Mouse (Mus musculus): ENCODE data around the gene Rcan2. TPM values are rescaled to one million over a fixed set of nuclear protein-coding genes. Genes with fewer than 3 reads are reported as not detected.

Rcan2 gene
- polyA plus RNA-seq, 1 experiment from 2014 or later, result 63.1 TPM

- Histone ChIP-seq H3K4me3 (ENCODE audit: low read length) (no peak overlapping the region), H3K4me2 (ENCODE audit: low read depth, low read length) (no peak overlapping the region), H3K9me3 (replicated peaks; ENCODE audit: control insufficient read depth, low read length) (no peaks in the 10 kb centered on the region), H3K9ac (ENCODE audit: low read length) (no peak overlapping the region), H3K27me3 (ENCODE audit: control insufficient read depth, insufficient read depth, low read length) (no peaks in the 10 kb centered on the region), H3K4me1 (ENCODE audit: control insufficient read depth, insufficient read depth, low read length) (peaks cover 4% of the 10 kb centered on the region; the same call in 1 of the 2 replicates), H3K36me3 (ENCODE audit: control insufficient read depth, insufficient read depth) (no peaks in the 10 kb centered on the region), H3K27ac (ENCODE audit: low read length) (no peak overlapping the region)
- WGBS, result 77% methylated on average over 10 of the region's 10 CpGs
- ATAC-seq (replicated peaks; ENCODE audit: extremely low read depth, insufficient read depth, low FRiP score), result no peak
These were observed 168.8 kb downstream of the Rcan2 start for GRCm38 (mm10) chr17:43969943-43970342.

GRCm38 (mm10) chr17:43977572-43977971 lies 176.4 kb downstream of the Rcan2 start:
- H3K9me3 ChIP-seq (replicated peaks; ENCODE audit: control insufficient read depth, low read length), result no peaks in the 10 kb centered on the region
- H3K36me3 ChIP-seq (ENCODE audit: control insufficient read depth, insufficient read depth), result no peaks in the 10 kb centered on the region
- H3K4me1 ChIP-seq (ENCODE audit: control insufficient read depth, insufficient read depth, low read length), result peaks cover 3% of the 10 kb centered on the region
- 81% methylated on average over 2 of the region's 2 CpGs for WGBS
- ATAC-seq (replicated peaks; ENCODE audit: extremely low read depth, insufficient read depth, low FRiP score), result no peak
- H3K4me3 ChIP-seq (ENCODE audit: low read length), result no peak overlapping the region
- H3K27ac ChIP-seq (ENCODE audit: low read length), result no peak overlapping the region
- H3K9ac ChIP-seq (ENCODE audit: low read length), result no peak overlapping the region
- H3K4me2 ChIP-seq (ENCODE audit: low read depth, low read length), result no peak overlapping the region
- no peaks in the 10 kb centered on the region for H3K27me3 ChIP-seq (ENCODE audit: control insufficient read depth, insufficient read depth, low read length)

GRCm38 (mm10) chr17:43979925-43980324 lies 178.8 kb downstream of the Rcan2 start:
- peaks cover 3% of the 10 kb centered on the region for H3K4me1 ChIP-seq (ENCODE audit: control insufficient read depth, insufficient read depth, low read length)
- no peaks in the 10 kb centered on the region for H3K27me3 ChIP-seq (ENCODE audit: control insufficient read depth, insufficient read depth, low read length)
- no peaks in the 10 kb centered on the region for H3K36me3 ChIP-seq (ENCODE audit: control insufficient read depth, insufficient read depth)
- H3K9ac ChIP-seq (ENCODE audit: low read length), result no peak overlapping the region
- H3K27ac ChIP-seq (ENCODE audit: low read length), result no peak overlapping the region
- WGBS, result 71% methylated on average over 3 of the region's 3 CpGs
- no peak for ATAC-seq (replicated peaks; ENCODE audit: extremely low read depth, insufficient read depth, low FRiP score)
- no peak overlapping the region for H3K4me3 ChIP-seq (ENCODE audit: low read length)
- H3K9me3 ChIP-seq (replicated peaks; ENCODE audit: control insufficient read depth, low read length), result no peaks in the 10 kb centered on the region
- no peak overlapping the region for H3K4me2 ChIP-seq (ENCODE audit: low read depth, low read length)

- Histone ChIP-seq H3K36me3 (ENCODE audit: control insufficient read depth, insufficient read depth) (no peaks in the 10 kb centered on the region), H3K4me3 (ENCODE audit: low read length) (no peak overlapping the region), H3K9ac (ENCODE audit: low read length) (no peak overlapping the region), H3K4me2 (ENCODE audit: low read depth, low read length) (no peak overlapping the region), H3K27ac (ENCODE audit: low read length) (no peak overlapping the region), H3K9me3 (replicated peaks; ENCODE audit: control insufficient read depth, low read length) (no peaks in the 10 kb centered on the region), H3K27me3 (ENCODE audit: control insufficient read depth, insufficient read depth, low read length) (no peaks in the 10 kb centered on the region), H3K4me1 (ENCODE audit: control insufficient read depth, insufficient read depth, low read length) (peaks cover 3% of the 10 kb centered on the region)
- ATAC-seq (replicated peaks; ENCODE audit: extremely low read depth, insufficient read depth, low FRiP score), result no peak
- WGBS, result 79% methylated on average over 1 of the region's 1 CpGs
These were observed 181.4 kb downstream of the Rcan2 start for GRCm38 (mm10) chr17:43982505-43982904.

- H3K9me3 ChIP-seq (replicated peaks; ENCODE audit: control insufficient read depth, low read length), result no peaks in the 10 kb centered on the region
- H3K27ac ChIP-seq (ENCODE audit: low read length), result no peak overlapping the region
- H3K9ac ChIP-seq (ENCODE audit: low read length), result no peak overlapping the region
- no peak for ATAC-seq (replicated peaks; ENCODE audit: extremely low read depth, insufficient read depth, low FRiP score)
- no peaks in the 10 kb centered on the region for H3K27me3 ChIP-seq (ENCODE audit: control insufficient read depth, insufficient read depth, low read length)
- WGBS, result 52% methylated on average over 5 of the region's 5 CpGs
- H3K4me2 ChIP-seq (ENCODE audit: low read depth, low read length), result no peak overlapping the region
- H3K36me3 ChIP-seq (ENCODE audit: control insufficient read depth, insufficient read depth), result no peaks in the 10 kb centered on the region
- peaks cover 30% of the 10 kb centered on the region for H3K4me1 ChIP-seq (ENCODE audit: control insufficient read depth, insufficient read depth, low read length)
- no peak overlapping the region for H3K4me3 ChIP-seq (ENCODE audit: low read length)
These were observed 188.3 kb downstream of the Rcan2 start for GRCm38 (mm10) chr17:43989334-43989945.

GRCm38 (mm10) chr17:43990957-43991383 lies 189.8 kb downstream of the Rcan2 start:
- peak overlapping the region; percentile 40; the same call in 1 of the 2 replicates for H3K27ac ChIP-seq (ENCODE audit: low read length)
- no peak overlapping the region for H3K9ac ChIP-seq (ENCODE audit: low read length)
- no peaks in the 10 kb centered on the region; the same call in 1 of the 2 replicates for H3K9me3 ChIP-seq (replicated peaks; ENCODE audit: control insufficient read depth, low read length)
- no peak for ATAC-seq (replicated peaks; ENCODE audit: extremely low read depth, insufficient read depth, low FRiP score)
- no peak overlapping the region; the same call in 1 of the 2 replicates for H3K4me2 ChIP-seq (ENCODE audit: low read depth, low read length)
- no peaks in the 10 kb centered on the region for H3K36me3 ChIP-seq (ENCODE audit: control insufficient read depth, insufficient read depth)
- 39% methylated on average over 10 of the region's 10 CpGs for WGBS
- H3K4me3 ChIP-seq (ENCODE audit: low read length), result no peak overlapping the region
- H3K4me1 ChIP-seq (ENCODE audit: control insufficient read depth, insufficient read depth, low read length), result peaks cover 30% of the 10 kb centered on the region
- no peaks in the 10 kb centered on the region for H3K27me3 ChIP-seq (ENCODE audit: control insufficient read depth, insufficient read depth, low read length)

GRCm38 (mm10) chr17:43994080-43994479 lies 192.9 kb downstream of the Rcan2 start:
- Histone ChIP-seq H3K4me1 (ENCODE audit: control insufficient read depth, insufficient read depth, low read length) (peaks cover 33% of the 10 kb centered on the region), H3K36me3 (ENCODE audit: control insufficient read depth, insufficient read depth) (no peaks in the 10 kb centered on the region), H3K27me3 (ENCODE audit: control insufficient read depth, insufficient read depth, low read length) (no peaks in the 10 kb centered on the region), H3K4me2 (ENCODE audit: low read depth, low read length) (no peak overlapping the region), H3K27ac (ENCODE audit: low read length) (no peak overlapping the region), H3K9me3 (replicated peaks; ENCODE audit: control insufficient read depth, low read length) (no peaks in the 10 kb centered on the region; the same call in 1 of the 2 replicates), H3K4me3 (ENCODE audit: low read length) (no peak overlapping the region), H3K9ac (ENCODE audit: low read length) (no peak overlapping the region)
- no peak for ATAC-seq (replicated peaks; ENCODE audit: extremely low read depth, insufficient read depth, low FRiP score)
- 26% methylated on average over 4 of the region's 4 CpGs for WGBS

- no peak overlapping the region for H3K27ac ChIP-seq (ENCODE audit: low read length)
- ATAC-seq (replicated peaks; ENCODE audit: extremely low read depth, insufficient read depth, low FRiP score), result no peak
- no peak overlapping the region for H3K4me3 ChIP-seq (ENCODE audit: low read length)
- WGBS, result 36% methylated on average over 7 of the region's 7 CpGs
- no peak overlapping the region for H3K9ac ChIP-seq (ENCODE audit: low read length)
- H3K4me2 ChIP-seq (ENCODE audit: low read depth, low read length), result peak overlapping the region; percentile 13; the same call in 1 of the 2 replicates
- no peaks in the 10 kb centered on the region for H3K27me3 ChIP-seq (ENCODE audit: control insufficient read depth, insufficient read depth, low read length)
- H3K4me1 ChIP-seq (ENCODE audit: control insufficient read depth, insufficient read depth, low read length), result peaks cover 17% of the 10 kb centered on the region
- H3K9me3 ChIP-seq (replicated peaks; ENCODE audit: control insufficient read depth, low read length), result no peaks in the 10 kb centered on the region; the same call in 1 of the 2 replicates
- no peaks in the 10 kb centered on the region for H3K36me3 ChIP-seq (ENCODE audit: control insufficient read depth, insufficient read depth)
These were observed 196.4 kb downstream of the Rcan2 start for GRCm38 (mm10) chr17:43997514-43997913.

- ATAC-seq (replicated peaks; ENCODE audit: extremely low read depth, insufficient read depth, low FRiP score), result no peak
- 74% methylated on average over 6 of the region's 6 CpGs for WGBS
- Histone ChIP-seq H3K4me1 (ENCODE audit: control insufficient read depth, insufficient read depth, low read length) (peaks cover 12% of the 10 kb centered on the region), H3K27me3 (ENCODE audit: control insufficient read depth, insufficient read depth, low read length) (no peaks in the 10 kb centered on the region), H3K36me3 (ENCODE audit: control insufficient read depth, insufficient read depth) (no peaks in the 10 kb centered on the region), H3K4me2 (ENCODE audit: low read depth, low read length) (no peak overlapping the region), H3K27ac (ENCODE audit: low read length) (no peak overlapping the region), H3K4me3 (ENCODE audit: low read length) (no peak overlapping the region), H3K9me3 (replicated peaks; ENCODE audit: control insufficient read depth, low read length) (no peaks in the 10 kb centered on the region; the same call in 1 of the 2 replicates), H3K9ac (ENCODE audit: low read length) (no peak overlapping the region)
These were observed 196.9 kb downstream of the Rcan2 start for GRCm38 (mm10) chr17:43998095-43998494.

Measured in heart, embryonic 16.5 days (tissue).